Mouse (Mus musculus) megakaryocyte, embryonic 14.5 days (primary cell): ENCODE data around the gene Glt6d1.

Source experiments
- FLI1 ChIP-seq: IDR thresholded peaks from 2 replicates; pipeline ENCODE4 v1.6.1; 2012; ENCODE audit warnings: low read length, inconsistent platforms, mixed read lengths
- GATA1 ChIP-seq: IDR thresholded peaks from 3 replicates; pipeline ENCODE4 v1.6.1; 2012; ENCODE audit warnings: mixed read lengths, low read length, inconsistent platforms, borderline replicate concordance

- TF ChIP-seq GATA1, result no peak
- TF ChIP-seq FLI1, result no peak
Measured at GRCm38 (mm10) chr2:25789092-25789491, 26.6 kb downstream of the Glt6d1 start.
